Mouse (Mus musculus): ENCODE data around the gene Ceacam3.

Gene Ceacam3

DNA sequence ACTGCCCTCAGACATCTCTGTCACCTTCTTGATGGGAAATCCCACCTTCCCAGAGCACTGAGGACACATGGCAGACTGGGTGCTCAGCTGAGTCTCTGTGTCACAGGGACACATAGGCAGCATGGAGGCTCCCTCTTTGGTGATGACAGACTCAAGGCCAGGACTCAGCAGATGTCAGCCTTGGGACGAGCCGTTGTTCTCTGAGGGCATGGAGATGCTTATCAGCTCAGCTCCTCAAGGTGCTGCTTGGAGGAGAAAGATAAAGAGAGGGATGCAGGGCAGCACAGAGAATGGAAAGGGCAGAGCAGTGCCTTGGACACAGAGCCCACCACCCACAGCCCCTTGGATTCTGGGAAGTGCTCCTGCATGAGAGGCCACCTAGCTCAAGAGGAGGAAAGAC lies at the start of gene Ceacam3:
TSS of gene Ceacam3 (plus strand) at position 352 of the 400 bp plus-strand sequence.
- DNase-seq (ENCODE audit: inconsistent age in 2 of 2, low spot score in 1 of 2): no peak

DNA sequence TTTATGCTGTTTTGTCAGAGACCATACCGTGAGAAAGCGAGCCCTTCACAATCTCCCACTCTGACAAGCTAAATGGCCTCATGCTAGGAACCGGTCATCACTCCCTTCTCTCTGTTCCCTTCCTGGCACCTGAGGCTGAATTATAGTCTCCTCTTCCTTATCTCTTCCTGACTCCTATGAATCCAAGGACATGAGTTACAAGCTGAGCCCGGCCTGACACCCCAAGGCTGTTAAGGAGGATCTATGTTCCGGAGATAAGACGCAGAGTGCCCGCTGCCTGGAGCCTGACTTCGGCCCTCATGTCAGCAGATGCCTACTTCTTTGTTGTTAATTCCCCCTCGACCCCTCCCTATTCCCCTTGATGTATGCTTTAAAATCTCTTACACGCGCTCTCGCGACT lies 48.5 kb upstream of the Ceacam3 start:
- DNase-seq (ENCODE audit: inconsistent age in 2 of 2, low spot score in 1 of 2): peak; percentile 71 to 74

DNA sequence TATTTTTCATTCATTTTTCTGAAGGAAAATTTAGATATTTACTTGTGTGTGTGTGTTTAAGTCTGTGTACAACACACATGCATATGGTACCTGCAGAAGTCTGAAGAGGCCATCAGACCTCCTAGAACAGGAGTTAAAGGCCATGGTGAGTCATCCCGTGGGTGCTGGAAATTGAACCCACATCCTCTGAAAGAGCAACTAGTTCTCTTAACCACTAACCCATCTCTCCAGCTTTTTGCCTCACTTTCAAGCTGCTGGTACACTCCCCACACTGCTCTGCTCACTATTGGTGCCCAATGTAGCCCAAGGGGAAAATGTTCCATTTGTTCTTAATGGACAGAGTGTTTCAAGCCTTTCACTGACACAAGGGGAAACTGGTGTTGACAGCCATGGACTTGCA lies 14.8 kb upstream of the Ceacam3 start:
- peak in 1 of 2 experiments; percentile 8 for DNase-seq (ENCODE audit: inconsistent age in 2 of 2, low spot score in 1 of 2)

DNA sequence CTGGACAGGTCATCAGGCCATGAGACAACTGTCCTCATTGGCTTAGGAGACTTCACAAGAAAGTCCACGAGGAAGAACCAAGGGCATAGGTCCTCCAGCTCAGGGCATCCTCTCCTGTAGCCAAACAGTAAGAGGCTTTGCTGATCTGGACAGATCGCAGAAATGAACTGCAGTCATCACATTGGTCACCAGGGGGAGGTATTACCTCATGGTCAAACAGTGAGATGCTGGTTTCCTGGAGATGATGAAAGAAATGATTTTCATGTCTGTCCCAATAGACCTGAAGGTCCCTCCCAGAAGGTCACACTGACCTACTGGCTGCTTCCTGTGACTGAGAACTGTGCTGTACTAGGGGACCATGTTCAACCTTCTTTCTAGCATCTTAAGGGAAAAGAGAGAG lies 5.6 kb downstream of the Ceacam3 start:
- DNase-seq (ENCODE audit: inconsistent age in 2 of 2, low spot score in 1 of 2): peak; percentile 50 to 88

DNA sequence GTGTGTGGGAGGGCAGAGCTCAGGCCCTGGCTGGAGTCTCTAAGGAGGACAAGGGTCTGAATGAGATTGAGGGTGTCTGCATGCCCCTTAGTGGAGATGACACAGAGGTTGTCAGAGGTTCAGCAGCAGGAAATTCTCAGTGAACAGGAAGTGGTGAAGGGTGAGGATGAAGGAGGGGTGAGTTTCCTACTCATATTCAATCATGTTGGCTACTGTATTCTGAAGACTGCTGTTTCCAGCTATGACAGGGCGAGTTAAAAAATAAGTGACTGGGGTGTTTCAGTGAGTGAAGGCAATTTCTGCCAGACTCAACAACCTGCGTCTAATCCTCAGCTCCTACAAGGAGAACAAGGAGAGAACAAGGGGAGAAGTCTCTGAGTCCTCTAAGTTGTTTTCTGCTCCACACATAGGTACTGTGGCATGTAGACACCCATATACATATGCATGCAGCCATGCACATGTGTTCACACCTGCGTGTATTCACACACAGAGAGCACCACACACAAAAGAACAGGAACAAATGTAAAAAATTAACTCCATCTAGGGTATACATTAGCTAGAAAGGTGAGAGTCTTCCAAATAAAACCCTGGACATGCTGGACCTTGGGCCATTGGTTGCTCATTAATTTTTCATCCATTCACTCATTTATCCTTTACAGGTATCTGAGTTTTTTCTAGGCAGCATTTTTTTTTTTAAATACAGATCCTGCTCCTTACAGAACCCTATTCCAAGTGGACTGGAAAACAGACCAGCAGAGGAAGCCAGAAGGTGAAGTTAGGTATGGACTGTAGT lies 7.0 kb downstream of the Ceacam3 start:
- DNase-seq (ENCODE audit: inconsistent age in 2 of 2, low spot score in 1 of 2): no peak

DNA sequence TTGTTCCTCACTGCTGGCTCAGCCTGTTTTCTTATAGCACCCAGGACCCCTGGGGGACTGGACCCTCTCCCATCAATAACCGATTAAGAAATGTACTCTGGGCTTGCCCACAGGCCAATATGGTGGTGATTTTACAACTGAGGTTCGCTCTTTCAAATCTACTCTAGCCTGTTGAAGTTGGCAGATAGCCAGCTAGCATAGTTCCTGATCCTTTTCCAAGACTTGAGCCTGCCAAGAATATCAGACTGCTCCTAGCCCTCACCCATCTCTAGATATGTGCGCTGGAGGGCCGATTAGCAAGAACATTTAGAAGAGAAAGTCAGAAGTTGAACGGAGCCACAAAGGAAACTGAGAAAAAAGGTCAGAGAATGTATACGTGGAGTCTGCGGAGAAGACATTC lies 8.9 kb downstream of the Ceacam3 start:
- peak in 1 of 2 experiments; percentile 35 for DNase-seq (ENCODE audit: inconsistent age in 2 of 2, low spot score in 1 of 2)

DNA sequence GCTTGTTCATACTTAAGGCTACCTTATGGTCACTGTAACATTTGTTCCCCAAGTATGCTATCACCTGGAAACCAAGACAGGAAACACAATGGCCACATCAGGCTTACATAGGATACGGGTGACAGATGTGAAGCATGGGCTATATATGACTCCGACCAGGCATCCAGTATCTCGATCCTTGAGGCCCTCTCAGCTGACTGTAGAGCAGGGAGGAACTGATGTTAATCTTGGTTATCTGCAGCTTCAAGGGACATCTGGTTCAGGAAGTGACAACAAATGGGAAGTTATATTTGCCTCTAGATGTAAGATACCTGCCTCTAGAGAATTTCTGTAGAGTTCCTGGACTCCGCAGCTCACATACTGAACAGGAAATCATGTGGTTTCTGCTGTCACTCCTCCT lies 21.7 kb downstream of the Ceacam3 start:
- DNase-seq (ENCODE audit: inconsistent age in 2 of 2, low spot score in 1 of 2): no peak

DNA sequence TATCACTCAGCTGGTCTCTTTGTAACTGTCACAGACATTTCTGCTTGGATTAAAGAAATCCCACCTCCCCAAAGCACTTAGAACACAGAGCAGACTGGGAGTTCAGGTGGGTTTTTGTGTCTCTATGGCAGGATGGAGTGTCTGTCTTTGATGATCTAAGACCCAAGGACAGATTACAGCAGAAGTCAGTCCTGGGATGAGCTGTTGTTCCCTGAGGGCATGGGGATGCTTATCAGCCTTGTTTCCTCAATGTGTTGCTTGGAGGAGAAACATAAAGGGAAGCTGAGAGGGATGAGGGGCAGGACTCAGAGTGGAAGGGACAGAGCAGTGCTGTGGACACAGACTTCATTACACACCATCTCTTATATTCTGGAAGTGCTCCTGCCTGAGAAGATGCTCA lies 53.1 kb downstream of the Ceacam3 start, which contains the start of gene Psg29:
TSS of gene Psg29 (plus strand) at position 301 of the 400 bp plus-strand sequence.
- DNase-seq (ENCODE audit: inconsistent age in 2 of 2, low spot score in 1 of 2): no peak

DNA sequence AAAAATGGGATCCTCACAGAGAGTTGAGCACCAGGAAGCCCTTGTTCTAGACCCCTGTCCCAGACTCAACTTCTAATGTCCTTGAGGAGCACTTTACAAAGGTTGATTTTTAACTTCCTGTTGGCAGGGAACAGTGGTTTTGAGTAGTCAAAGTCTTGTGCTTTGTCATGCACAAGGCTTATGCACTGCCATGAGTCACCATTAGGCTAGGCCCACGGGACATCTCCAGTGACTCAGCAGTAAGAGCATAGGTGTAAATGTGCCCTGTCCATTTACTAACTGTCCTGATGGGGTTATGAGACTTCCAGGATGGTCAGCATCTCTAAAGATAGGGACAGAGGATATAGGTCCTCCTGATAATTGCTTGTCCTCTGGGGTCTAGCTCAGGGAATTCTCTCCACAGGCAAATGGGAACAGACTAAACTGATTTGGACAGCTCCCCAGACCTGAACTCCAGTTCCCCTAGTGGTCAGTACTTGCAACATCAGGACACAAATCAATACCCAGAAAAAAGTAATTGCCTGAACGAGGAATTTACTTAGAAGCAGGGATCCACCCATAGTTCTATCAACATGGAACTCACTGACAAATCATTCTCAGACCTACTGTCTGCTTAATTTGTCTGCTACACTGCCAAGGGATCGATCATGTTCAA lies 55.6 kb downstream of the Ceacam3 start:
- DNase-seq (ENCODE audit: inconsistent age in 2 of 2, low spot score in 1 of 2): no peak
